Mouse (Mus musculus) lung, postnatal 14 days (tissue): ENCODE results near the gene Lipf.

Source experiments
- DNase-seq: peaks from one replicate; pipeline ENCODE4 v3.0.0; 2021

Lipf gene

GRCm38 (mm10) chr19:33960887-33961286 is at the start of gene Lipf:
Lipf (plus strand) TSS chr19:33961187.
- no peak for DNase-seq

- no peak for DNase-seq
Measured at GRCm38 (mm10) chr19:33924099-33924498, 36.9 kb upstream of the Lipf start.

GRCm38 (mm10) chr19:33979007-33979406 is 18.0 kb downstream of the Lipf start:
- peak; percentile 14 for DNase-seq

- no peak for DNase-seq
Measured at GRCm38 (mm10) chr19:33983043-33983442, 22.1 kb downstream of the Lipf start.

- DNase-seq: no peak
Measured at GRCm38 (mm10) chr19:34008002-34008401, 47.0 kb downstream of the Lipf start, which contains the start of gene Lipk. Lipk (plus strand) TSS chr19:34008290.

GRCm38 (mm10) chr19:34021440-34022172 is 60.6 kb downstream of the Lipf start:
- DNase-seq: no peak

- DNase-seq: no peak
Measured at GRCm38 (mm10) chr19:34022759-34023158, 61.8 kb downstream of the Lipf start.
